19 mouse cellular contexts compared by ENCODE assay signal in the genomic region with DNA sequence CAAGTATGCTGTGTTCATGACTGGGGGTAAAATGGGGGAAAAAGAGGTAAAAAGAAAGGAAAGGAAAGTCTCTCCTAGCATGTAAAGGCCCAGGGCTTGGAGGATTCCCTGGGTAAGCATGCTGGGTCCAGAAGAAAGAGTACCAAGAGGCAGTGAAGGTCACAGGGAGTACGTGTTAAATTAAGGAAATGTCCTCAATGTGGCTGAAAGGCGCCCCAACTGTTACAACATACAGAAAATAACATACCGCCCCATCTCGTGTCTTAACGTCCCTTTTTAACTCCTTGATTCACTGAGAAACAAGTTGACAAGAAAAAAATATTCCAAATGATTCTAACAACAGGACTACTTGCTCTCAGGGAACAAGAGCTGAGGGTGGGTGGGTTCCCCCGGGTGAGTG. TPM values are rescaled to one million over a fixed set of nuclear protein-coding genes. Genes with fewer than 3 reads are reported as not detected.
DNase-seq lines count a peak whose midpoint lies in the region; ATAC-seq lines count a peak whose summit lies in the region.
"Had no signal": no experiment of that assay in that cellular context is flagged by ENCODE, and none has a peak within 500 bp of the region (broad histone marks: within the 10 kb centered on the region; RNA-seq: fewer than 3 reads in every experiment).

No protein-coding gene starts in this region.

- no peak for ATAC-seq in kidney, embryonic 15.5 days (replicated peaks; ENCODE audit: low FRiP score)
- no peak for ATAC-seq in embryonic facial prominence, embryonic 14.5 days (ENCODE audit: low read depth)
- no peak for ATAC-seq in liver, embryonic 15.5 days (ENCODE audit: insufficient read depth)
- ATAC-seq: Patski had no signal

- peaks cover 16% of the 10 kb centered on the region; the same call in 1 of the 2 replicates for H3K36me3 ChIP-seq in kidney, embryonic 15.5 days
- peaks cover 53% of the 10 kb centered on the region for H3K36me3 ChIP-seq in embryonic facial prominence, embryonic 10.5 days (replicated peaks)
- no peaks in the 10 kb centered on the region for H3K36me3 ChIP-seq in embryonic facial prominence, embryonic 14.5 days (ENCODE audit: control insufficient read depth, insufficient read depth, low read length)
- no peaks in the 10 kb centered on the region for H3K36me3 ChIP-seq in liver, embryonic 15.5 days (replicated peaks)
- H3K36me3 ChIP-seq: hindbrain, embryonic 12.5 days; neural tube, embryonic 13.5 days had no signal

- H3K9ac ChIP-seq in kidney, embryonic 15.5 days: no peak overlapping the region
- no peak overlapping the region for H3K9ac ChIP-seq in embryonic facial prominence, embryonic 14.5 days (ENCODE audit: low read depth, low read length)
- no peak overlapping the region for H3K9ac ChIP-seq in liver, embryonic 15.5 days
- H3K9ac ChIP-seq: hindbrain, embryonic 12.5 days had no signal

- 42% methylated on average over 6 of the region's 6 CpGs for WGBS in kidney, embryonic 15.5 days
- 81% methylated on average over 6 of the region's 6 CpGs for WGBS in embryonic facial prominence, embryonic 10.5 days
- 60% methylated on average over 6 of the region's 6 CpGs for WGBS in embryonic facial prominence, embryonic 14.5 days
- 61% methylated on average over 6 of the region's 6 CpGs for WGBS in liver, embryonic 15.5 days (ENCODE audit: insufficient replicate concordance)

- peak overlapping the region; percentile 80 for H3K27ac ChIP-seq in kidney, embryonic 15.5 days
- peak overlapping the region; percentile 75; the same call in 1 of the 2 replicates for H3K27ac ChIP-seq in embryonic facial prominence, embryonic 10.5 days (replicated peaks)
- H3K27ac ChIP-seq in embryonic facial prominence, embryonic 14.5 days (replicated peaks; ENCODE audit: low read depth, low read length): peak overlapping the region; percentile 50
- H3K27ac ChIP-seq in liver, embryonic 15.5 days (replicated peaks): peak overlapping the region; percentile 39; the same call in 1 of the 2 replicates
- H3K27ac ChIP-seq: hindbrain, embryonic 12.5 days; neural tube, embryonic 13.5 days had no signal

- intact Hi-C loops in gastrocnemius, postnatal 14 days (cut with DNase I; ENCODE audit: low total_unique reads): no loop called here

- H3K9me3 ChIP-seq in kidney, embryonic 15.5 days (replicated peaks): no peaks in the 10 kb centered on the region
- no peaks in the 10 kb centered on the region for H3K9me3 ChIP-seq in embryonic facial prominence, embryonic 10.5 days
- H3K9me3 ChIP-seq in embryonic facial prominence, embryonic 14.5 days (ENCODE audit: control insufficient read depth, low read length): no peaks in the 10 kb centered on the region
- H3K9me3 ChIP-seq in liver, embryonic 15.5 days (replicated peaks): no peaks in the 10 kb centered on the region
- H3K9me3 ChIP-seq: forebrain, embryonic 10.5 days; hindbrain, embryonic 12.5 days; neural tube, embryonic 13.5 days had no signal

- no peak overlapping the region for H3K4me2 ChIP-seq in kidney, embryonic 15.5 days
- no peak overlapping the region for H3K4me2 ChIP-seq in embryonic facial prominence, embryonic 14.5 days (ENCODE audit: low read depth, low read length)
- no peak overlapping the region for H3K4me2 ChIP-seq in liver, embryonic 15.5 days
- H3K4me2 ChIP-seq: hindbrain, embryonic 12.5 days; neural tube, embryonic 13.5 days had no signal

- no peak for DNase-seq in kidney, postnatal 4 days
- DNase-seq in embryonic facial prominence, embryonic 10.5 days (ENCODE audit: low spot score): no peak
- DNase-seq in embryonic facial prominence, embryonic 14.5 days (ENCODE audit: low spot score): no peak
- DNase-seq in natural killer cell, adult 2 months (ENCODE audit: low spot score in 2 of 2): no peak
- no peak for DNase-seq in thymus, postnatal 10 days (ENCODE audit: low spot score in 2 of 2)
- no peak for DNase-seq in gastrocnemius, postnatal 14 days
- DNase-seq: cerebellum, adult 9-10 months; embryo, embryonic 11 days; kidney, postnatal 36 days; lung, postnatal 36 days; midbrain, embryonic 14.5 days; retina, postnatal 1 day had no signal

- no peaks in the 10 kb centered on the region for H3K27me3 ChIP-seq in kidney, embryonic 15.5 days
- H3K27me3 ChIP-seq in embryonic facial prominence, embryonic 10.5 days (replicated peaks; ENCODE audit: low read depth, poor library complexity, severe bottlenecking): no peaks in the 10 kb centered on the region
- no peaks in the 10 kb centered on the region for H3K27me3 ChIP-seq in embryonic facial prominence, embryonic 14.5 days (replicated peaks; ENCODE audit: control insufficient read depth, insufficient read depth, low read length)
- H3K27me3 ChIP-seq in liver, embryonic 15.5 days: no peaks in the 10 kb centered on the region
- H3K27me3 ChIP-seq: CH12.LX; hindbrain, embryonic 12.5 days; neural tube, embryonic 13.5 days; Patski had no signal

- H3K4me1 ChIP-seq in kidney, embryonic 15.5 days: peaks cover 84% of the 10 kb centered on the region
- H3K4me1 ChIP-seq in embryonic facial prominence, embryonic 10.5 days: peaks cover 83% of the 10 kb centered on the region
- H3K4me1 ChIP-seq in embryonic facial prominence, embryonic 14.5 days (ENCODE audit: control insufficient read depth, insufficient read depth, low read length): peaks cover 38% of the 10 kb centered on the region
- peaks cover 65% of the 10 kb centered on the region for H3K4me1 ChIP-seq in liver, embryonic 15.5 days (replicated peaks)

- H3K4me3 ChIP-seq in kidney, embryonic 15.5 days (replicated peaks): no peak overlapping the region
- no peak overlapping the region for H3K4me3 ChIP-seq in embryonic facial prominence, embryonic 10.5 days
- H3K4me3 ChIP-seq in embryonic facial prominence, embryonic 14.5 days (ENCODE audit: low read depth, low read length): no peak overlapping the region
- H3K4me3 ChIP-seq in liver, embryonic 15.5 days (replicated peaks): no peak overlapping the region
- H3K4me3 ChIP-seq: forebrain, embryonic 10.5 days; hindbrain, embryonic 12.5 days; neural tube, embryonic 13.5 days had no signal

RNA-seq across cellular contexts. Expression of a gene that starts 36.7 kb away (rescaled TPM):
- polyA plus RNA-seq in kidney, embryonic 15.5 days (2015; fragmentation: Nextera tagmentation; extraction: Ambion mirVana): 10.6 and 12.3 TPM in 2 replicates
- polyA plus RNA-seq in embryonic facial prominence, embryonic 10.5 days (2016; fragmentation: Nextera tagmentation; extraction: Ambion mirVana): 7.2 and 7.3 TPM in 2 replicates
- 7.9 and 8.8 TPM in 2 replicates for polyA plus RNA-seq in embryonic facial prominence, embryonic 14.5 days (2014; fragmentation: Nextera tagmentation; extraction: Ambion mirVana)
- polyA plus RNA-seq in liver, embryonic 15.5 days (2015; fragmentation: Nextera tagmentation; extraction: Ambion mirVana): 2.3 and 2.9 TPM in 2 replicates
- total RNA-seq in gastrocnemius, postnatal 14 days (2021): 1 to 10 TPM; 1.9 to 2.9 TPM
- total RNA-seq: CH12.LX had no signal
